Mouse (Mus musculus) CH12.LX (cell line): ENCODE data around the gene Prickle4. TPM values are rescaled to one million over a fixed set of nuclear protein-coding genes. Genes with fewer than 3 reads are reported as not detected.

ENCODE experiments used
- DNase-seq: peaks from one replicate; pipeline ENCODE4 v3.0.0-alpha.2; 2013; ENCODE audit errors: extremely low read depth
- H3K27ac ChIP-seq: 2 replicates; pipeline ENCODE4 v1.5.1; 2012; ENCODE audit warnings: low read depth, mild to moderate bottlenecking, control low read depth, moderate library complexity; ENCODE audit not compliant: insufficient read depth
- H3K27me3 ChIP-seq: replicated peaks from 2 replicates; pipeline ENCODE3; 2012; ENCODE audit warnings: inconsistent platforms
- H3K36me3 ChIP-seq, 2 experiments: replicated peaks in 1 of 2; 2 replicates each; pipeline versions ENCODE3 to v1.6.1; 2012; ENCODE audit warnings: inconsistent platforms in 1 of 2, low read length in 1 of 2, mild to moderate bottlenecking in 1 of 2, mixed read lengths in 1 of 2, moderate library complexity in 1 of 2; ENCODE audit not compliant: control insufficient read depth in 1 of 2, insufficient read depth in 1 of 2
- H3K4me1 ChIP-seq, 2 experiments: 2 replicates each; pipeline ENCODE4 v1.6.1; 2012; ENCODE audit warnings: inconsistent platforms in 1 of 2, moderate library complexity in 1 of 2; ENCODE audit not compliant: insufficient read depth in 2 of 2, control insufficient read depth in 1 of 2
- H3K4me2 ChIP-seq: 2 replicates; pipeline ENCODE4 v1.6.1; 2012; ENCODE audit warnings: low read depth, mild to moderate bottlenecking, control low read depth; ENCODE audit not compliant: poor library complexity, insufficient read depth, severe bottlenecking
- H3K4me3 ChIP-seq, 3 experiments: fragments of 150-350 bp in 1 of 3; sonication (generic) in 1 of 3; replicated peaks in 1 of 3; 2 replicates each; pipeline versions ENCODE3 to v1.5.1; 2011 to 2012; ENCODE audit warnings: low read depth in 2 of 3, low read length in 2 of 3, mild to moderate bottlenecking in 2 of 3, moderate library complexity in 2 of 3, control low read depth in 1 of 3, improper control_type of control experiment in 1 of 3, inconsistent platforms in 1 of 3, mixed read lengths in 1 of 3; ENCODE audit not compliant: poor library complexity in 1 of 3
- H3K79me2 ChIP-seq: replicated peaks from 2 replicates; pipeline ENCODE4 v1.6.1; 2012; ENCODE audit warnings: mild to moderate bottlenecking, moderate library complexity; ENCODE audit not compliant: control insufficient read depth, poor library complexity, insufficient read depth, severe bottlenecking; ENCODE audit errors: extremely low read depth
- H3K9ac ChIP-seq: 2 replicates; pipeline ENCODE4 v1.6.1; 2012; ENCODE audit warnings: low read depth, mild to moderate bottlenecking, control low read depth, moderate library complexity; ENCODE audit not compliant: insufficient read depth
- H3K9me3 ChIP-seq: replicated peaks from 2 replicates; pipeline ENCODE3; 2012; ENCODE audit warnings: low read length, inconsistent platforms, mixed read lengths
- BHLHE40 ChIP-seq: IDR thresholded peaks from 2 replicates; pipeline ENCODE4 v1.6.1; 2011; ENCODE audit warnings: mild to moderate bottlenecking, low read depth, low read length, improper control_type of control experiment
- CHD2 ChIP-seq: IDR thresholded peaks from 2 replicates; pipeline ENCODE4 v1.6.1; 2011; ENCODE audit warnings: low read length, improper control_type of control experiment
- CTCF ChIP-seq, 2 experiments: IDR thresholded peaks in 1 of 2; conservative IDR thresholded peaks in 1 of 2; 2 replicates each; pipeline ENCODE4 v1.5.1; 2011 to 2012; ENCODE audit warnings: low read depth in 2 of 2, low read length in 2 of 2, improper control_type of control experiment in 1 of 2, inconsistent platforms in 1 of 2, mild to moderate bottlenecking in 1 of 2, moderate library complexity in 1 of 2
- MAZ ChIP-seq: IDR thresholded peaks from 2 replicates; pipeline ENCODE4 v1.6.1; 2012; ENCODE audit warnings: low read depth, mild to moderate bottlenecking, inconsistent platforms, low read length, improper control_type of control experiment, moderate library complexity
- PAX5 ChIP-seq: IDR thresholded peaks from 2 replicates; pipeline ENCODE4 v1.6.1; 2012; ENCODE audit warnings: low read length, inconsistent platforms, mixed read lengths
- POLR2A ChIP-seq: IDR thresholded peaks from 2 replicates; pipeline ENCODE4 v1.6.1; 2011; ENCODE audit warnings: low read depth, mild to moderate bottlenecking, improper control_type of control experiment, low read length
- SIN3A ChIP-seq: IDR thresholded peaks from 2 replicates; pipeline ENCODE4 v1.6.1; 2012; ENCODE audit warnings: low read length, improper control_type of control experiment, inconsistent platforms
- SMC3 ChIP-seq: IDR thresholded peaks from 2 replicates; pipeline ENCODE4 v1.6.1; 2011; ENCODE audit warnings: low read depth, low read length, improper control_type of control experiment
- TCF12 ChIP-seq: IDR thresholded peaks from 2 replicates; pipeline ENCODE4 v1.6.1; 2014; ENCODE audit warnings: low read depth, mild to moderate bottlenecking, inconsistent platforms, low read length, improper control_type of control experiment
- UBTF ChIP-seq: IDR thresholded peaks from 2 replicates; pipeline ENCODE4 v1.6.1; 2012; ENCODE audit warnings: low read depth, mild to moderate bottlenecking, inconsistent platforms, low read length, improper control_type of control experiment, moderate library complexity
- ZKSCAN1 ChIP-seq: IDR thresholded peaks from 2 replicates; pipeline ENCODE4 v1.6.1; 2012; ENCODE audit warnings: low read depth, inconsistent platforms, low read length, improper control_type of control experiment, borderline replicate concordance
- ZNF384 ChIP-seq: IDR thresholded peaks from 2 replicates; pipeline ENCODE4 v1.6.1; 2012; ENCODE audit warnings: low read depth, low read length, improper control_type of control experiment, inconsistent platforms
- dilution Hi-C: fragments of 300-500 bp; cut with MboI; formaldehyde crosslinking; loops from 2 replicates; pipeline ENCODE4 v1.14.3; 2020; ENCODE audit warnings: low sequenced_read_pairs; ENCODE audit not compliant: extremely low pct_unique_long_range_greater_than_20kb, extremely low pct_ligation_motif_present
- in situ Hi-C: fragments of 300-500 bp; cut with MboI; formaldehyde crosslinking; loops from 3 replicates; pipeline ENCODE4 v1.14.3; 2019; ENCODE audit warnings: low sequenced_read_pairs, low pct_ligation_motif_present, low pct_unique_long_range_greater_than_20kb, mixed read lengths
- polyA plus RNA-seq: library from polyadenylated mRNA; unstranded; fragments of >175 nt; gene quantifications from 2 replicates; pipeline ENCODE4 v1.2.1, GENCODE M21; 2012; ENCODE audit warnings: low read depth; ENCODE audit not compliant: insufficient read length
- total RNA-seq, 2 experiments: library from RNA; depleted of rRNA; stranded (reverse); fragments of 300-350 nt in 1 of 2; fragments of >200 nt in 1 of 2; gene quantifications; 2 replicates each; pipeline ENCODE4 v1.2.3; 2012 to 2014

The Prickle4 gene
- total and polyA plus RNA-seq, 3 experiments, result 0.29 to 0.30 TPM; not detected in 1

DNA sequence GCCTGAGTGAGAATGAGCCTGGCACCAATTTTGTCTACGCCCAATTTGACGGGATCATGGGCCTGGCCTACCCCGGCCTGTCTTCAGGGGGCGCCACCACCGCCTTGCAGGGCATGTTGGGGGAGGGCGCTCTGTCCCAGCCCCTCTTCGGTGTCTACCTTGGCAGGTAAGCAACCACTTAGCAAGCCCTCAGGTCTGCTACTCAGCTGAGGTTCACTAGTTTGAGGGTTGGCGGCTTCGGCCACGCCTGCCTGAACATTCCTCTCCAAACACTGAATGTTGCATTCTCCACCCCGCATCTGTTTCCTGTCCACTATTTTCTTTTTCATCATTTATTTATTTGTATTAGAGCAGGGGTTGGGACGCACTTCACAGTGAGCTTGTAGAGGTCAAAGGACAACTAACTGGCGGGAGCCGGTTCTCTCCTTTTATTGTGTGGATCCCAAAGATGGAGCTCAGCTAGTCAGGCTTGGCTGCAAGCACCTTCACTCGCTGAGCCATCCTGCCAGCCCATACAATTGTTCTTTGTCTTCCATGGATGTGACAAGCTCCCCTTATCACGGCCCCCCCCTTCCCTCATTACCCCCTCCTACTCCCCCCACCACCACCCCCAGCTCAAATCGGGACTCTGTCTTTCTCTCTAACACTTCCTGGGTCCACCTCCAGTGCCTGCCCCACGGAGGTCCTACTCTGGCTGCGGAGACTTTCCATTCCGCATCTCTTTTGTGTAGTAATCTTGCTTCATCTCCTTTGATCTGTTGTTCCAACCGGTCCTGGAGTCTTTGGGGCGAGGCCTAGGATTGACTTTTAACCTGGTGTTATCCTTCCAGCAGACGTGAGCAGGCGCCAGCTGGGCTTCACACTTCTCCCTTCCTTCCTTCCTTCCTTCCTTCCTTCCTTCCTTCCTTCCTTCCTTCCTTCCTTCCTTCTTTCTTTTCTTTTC lies 36.4 kb upstream of the Prickle4 start:
- Histone ChIP-seq H3K9ac (no peak overlapping the region), H3K9me3 (no peaks in the 10 kb centered on the region), H3K79me2 (no peaks in the 10 kb centered on the region), H3K4me1 (no peaks in the 10 kb centered on the region), H3K27ac (no peak overlapping the region), H3K36me3 (no peaks in the 10 kb centered on the region), H3K27me3 (peaks cover 41% of the 10 kb centered on the region), H3K4me3 (no peak overlapping the region), H3K4me2 (no peak overlapping the region)
- in situ Hi-C loops, result no loop called here
- no peak for DNase-seq
- dilution Hi-C loops, result no loop called here
- TF ChIP-seq CTCF (conservative IDR thresholded peaks at IDR 0.05 in 1 of 2, IDR thresholded peaks at IDR 0.05 in 1 of 2; ENCODE audit: low read depth in 2 of 2, low read length in 2 of 2) (peak in 1 of 2 experiments; percentile 27; a peak in 2 of 4 replicates), SIN3A (no peak), CHD2 (no peak)

DNA sequence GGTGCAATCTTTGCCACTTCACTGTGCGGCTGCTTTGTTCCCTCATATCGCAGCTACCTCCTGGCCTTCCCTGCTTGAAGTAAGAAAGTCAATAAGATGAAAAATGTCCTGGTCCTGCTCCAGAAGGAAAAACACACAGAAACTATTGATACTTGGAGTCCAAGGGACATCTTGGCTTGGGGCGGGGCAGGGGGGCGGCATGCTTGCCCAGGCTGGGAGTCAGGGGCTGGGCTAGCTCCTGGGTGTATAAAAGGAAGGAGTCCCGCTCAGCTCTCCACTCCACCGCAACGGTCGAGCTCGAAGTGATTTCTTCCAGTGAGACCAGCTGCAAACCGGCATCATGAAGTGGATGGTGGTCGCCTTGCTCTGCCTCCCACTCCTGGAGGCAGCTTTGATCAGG lies 32.0 kb upstream of the Prickle4 start, which contains the start of gene Pgc:
Gene Pgc (plus strand): TSS at position 277 of the 400 bp plus-strand sequence.
- H3K36me3 ChIP-seq, result no peaks in the 10 kb centered on the region
- no peak within 1 kb of the TSS for H3K4me3 ChIP-seq
- dilution Hi-C loops, result no loop called here
- no peaks in the 10 kb centered on the region for H3K4me1 ChIP-seq
- no peak for DNase-seq
- no peak within 1 kb of the TSS for H3K27ac ChIP-seq
- H3K27me3 ChIP-seq, result peaks cover 63% of the 10 kb centered on the region
- no peaks in the 10 kb centered on the region for H3K9me3 ChIP-seq
- no peaks in the 10 kb centered on the region for H3K79me2 ChIP-seq
- H3K4me2 ChIP-seq, result no peak within 1 kb of the TSS
- TF ChIP-seq SMC3 (no peak), TCF12 (no peak), UBTF (no peak), ZNF384 (no peak), POLR2A (no peak), MAZ (no peak)
- no peak within 1 kb of the TSS for H3K9ac ChIP-seq
- in situ Hi-C loops, result no loop called here

DNA sequence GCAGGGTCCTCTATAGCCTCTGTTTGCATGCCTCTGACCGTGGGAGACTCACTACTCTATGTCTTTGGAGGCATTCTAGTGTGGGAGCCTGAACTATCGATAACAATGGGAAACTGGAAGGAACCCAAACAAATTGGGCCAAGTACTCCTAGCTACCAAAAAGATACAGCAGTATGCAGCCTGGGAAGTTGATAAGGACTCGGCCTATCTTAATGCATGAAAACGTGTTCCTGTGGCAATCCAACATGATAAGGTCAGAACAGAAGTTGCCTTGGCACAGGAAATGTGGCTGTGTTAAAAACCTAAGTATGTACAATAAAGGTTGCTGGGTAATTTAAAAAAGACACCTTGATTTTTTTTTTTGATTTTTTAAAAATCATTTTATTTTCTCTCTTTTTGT lies 26.6 kb upstream of the Prickle4 start:
- Histone ChIP-seq H3K27ac (no peak overlapping the region), H3K9ac (no peak overlapping the region), H3K4me1 (no peaks in the 10 kb centered on the region), H3K4me2 (no peak overlapping the region), H3K4me3 (no peak overlapping the region), H3K27me3 (peaks cover 52% of the 10 kb centered on the region), H3K79me2 (no peaks in the 10 kb centered on the region), H3K36me3 (no peaks in the 10 kb centered on the region), H3K9me3 (no peaks in the 10 kb centered on the region)
- in situ Hi-C loops, result no loop called here
- DNase-seq, result no peak
- dilution Hi-C loops, result no loop called here
- no peak for TF ChIP-seq BHLHE40
- TF ChIP-seq PAX5, result no peak
- no peak for TF ChIP-seq ZKSCAN1
